Mouse (Mus musculus) lung, adult 2 months (tissue): ENCODE measurements around the gene 4933430I17Rik.

Source experiments
- CTCF ChIP-seq: fragments of 200-500 bp; IDR thresholded peaks from 2 replicates; pipeline ENCODE4 v1.5.1; 2011; ENCODE audit warnings: mild to moderate bottlenecking, low read length, control low read depth; ENCODE audit not compliant: insufficient read depth
- POLR2A ChIP-seq: fragments of 200-500 bp; IDR thresholded peaks from 2 replicates; pipeline ENCODE4 v1.6.1; 2011; ENCODE audit warnings: low read depth, mild to moderate bottlenecking, control low read depth, low read length, borderline replicate concordance; ENCODE audit errors: extremely low read depth

DNA sequence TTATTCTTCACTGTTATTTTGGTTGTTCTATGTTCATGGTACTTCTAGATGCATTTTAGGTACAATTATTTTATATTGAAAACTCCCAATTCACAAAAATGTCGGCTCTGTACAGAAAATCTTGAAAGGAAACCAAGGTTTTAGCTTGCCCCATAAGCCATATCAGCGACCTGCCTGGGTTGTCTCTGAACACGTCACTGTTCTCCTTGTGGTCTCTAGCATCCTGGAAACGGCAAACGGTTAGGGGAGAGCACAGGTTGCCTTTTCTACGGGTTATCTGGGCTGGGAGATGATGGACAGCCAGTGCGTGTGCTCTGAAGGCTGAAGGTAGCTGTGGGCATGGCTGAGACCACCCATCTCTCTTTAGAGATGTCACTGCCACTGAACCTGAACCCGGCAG is 61.9 kb downstream of the 4933430I17Rik start:
- no peak for TF ChIP-seq CTCF
- TF ChIP-seq POLR2A = no peak
